Mouse (Mus musculus): ENCODE measurements around the gene Ung.
A peak's percentile ranks its signal among the peaks of the same experiment; 100 is the strongest.

Ung gene

DNA sequence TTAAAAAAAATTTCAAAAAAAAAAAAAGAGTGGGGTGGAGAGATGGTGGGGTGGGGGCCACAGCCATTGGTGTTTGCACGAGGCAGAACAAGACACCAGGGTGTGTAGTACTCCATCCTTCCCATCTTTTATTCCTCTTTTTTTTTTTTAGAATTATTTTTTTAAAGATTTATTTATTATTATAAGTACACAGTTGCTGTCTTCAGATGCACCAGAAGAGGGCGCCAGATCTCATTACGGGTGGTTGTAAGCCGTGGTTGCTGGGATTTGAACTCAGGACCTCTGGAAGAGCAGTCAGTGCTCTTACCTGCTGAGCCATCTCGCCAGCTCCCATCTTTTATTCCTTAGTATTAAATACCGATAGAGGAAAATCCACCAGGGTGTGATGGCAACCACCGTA lies 43.3 kb downstream of the Ung start:
- DNase-seq = no peak

DNA sequence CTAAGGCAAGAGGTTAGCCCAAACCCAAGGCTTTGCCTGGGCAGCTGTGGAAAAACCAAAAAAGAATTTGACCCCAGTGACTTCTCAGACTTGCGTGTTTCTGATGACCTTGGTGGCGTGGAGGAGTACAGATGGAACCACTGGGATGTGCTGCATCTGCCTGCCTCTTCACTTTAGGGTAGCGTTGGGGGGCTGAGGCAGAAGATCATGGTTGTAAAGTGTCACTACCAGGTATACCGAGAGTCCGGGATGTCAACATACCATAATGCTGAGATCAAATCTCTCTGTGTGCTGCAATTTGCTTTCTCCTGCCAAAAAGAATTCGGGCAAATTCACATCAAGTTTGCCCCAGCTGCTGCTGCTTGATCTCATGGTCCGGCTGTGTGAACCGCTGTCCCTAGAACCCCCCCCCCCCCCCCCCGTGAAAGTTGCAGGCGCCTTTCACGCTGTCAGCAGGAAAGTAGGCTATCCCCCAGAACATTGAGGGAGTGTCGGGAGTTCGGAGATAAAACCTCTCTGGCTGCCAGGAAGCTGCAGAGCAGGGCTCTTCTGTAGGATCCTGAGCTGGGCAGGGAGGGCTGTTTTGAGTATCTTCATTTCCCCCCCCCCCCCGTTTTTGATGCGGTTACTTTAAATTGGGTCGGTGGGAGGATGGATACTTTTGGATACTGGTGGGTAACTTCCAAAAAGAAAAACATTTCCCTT lies 43.8 kb downstream of the Ung start:
- DNase-seq = no peak

DNA sequence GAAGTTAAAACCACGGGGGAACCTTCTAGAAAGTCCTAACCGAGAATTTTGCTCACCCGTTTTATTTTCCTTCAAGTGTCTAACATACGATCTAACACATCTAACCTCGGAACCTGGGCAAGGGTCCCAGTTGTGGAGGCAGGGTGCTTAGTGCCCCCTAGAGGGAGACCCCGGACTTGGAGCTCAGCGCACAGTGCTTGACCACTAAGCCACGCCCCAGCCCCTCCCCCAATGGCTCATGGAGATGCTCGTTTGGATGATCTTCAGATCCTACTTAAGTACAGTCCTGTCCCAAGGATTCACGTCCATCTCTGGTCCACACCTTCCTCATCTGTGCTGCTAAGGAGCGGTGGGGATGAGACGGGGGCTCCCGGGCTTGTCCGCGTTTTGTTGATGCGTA lies 44.5 kb downstream of the Ung start:
- DNase-seq = peak; percentile 64

DNA sequence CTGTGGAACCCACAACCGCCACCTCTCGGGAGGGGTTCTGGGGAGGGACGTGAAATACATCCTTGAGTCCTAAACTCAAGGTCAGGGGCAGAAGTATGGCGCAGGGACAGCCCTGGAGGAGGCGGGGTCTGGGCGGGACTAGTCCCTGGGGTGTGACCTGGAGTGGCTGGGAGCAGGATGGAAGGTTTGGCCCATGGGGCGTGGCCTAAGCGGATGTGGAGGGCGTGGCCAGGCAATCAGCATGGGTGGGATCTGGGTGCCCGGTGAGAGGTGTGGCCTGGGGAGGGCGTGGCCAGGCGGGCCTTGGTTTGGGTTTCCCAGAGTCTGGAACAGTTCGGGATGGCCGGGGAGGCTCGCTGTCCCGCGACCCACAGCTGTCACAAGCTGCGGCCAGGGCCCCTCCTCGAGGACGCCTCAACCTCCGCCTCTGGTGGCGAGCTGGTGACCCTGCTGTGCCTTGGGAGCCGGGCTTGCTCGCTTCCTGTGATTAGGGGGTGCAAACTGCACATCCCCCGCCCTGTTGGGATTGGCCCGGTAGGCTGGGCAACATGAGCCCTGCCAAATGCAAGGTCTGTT lies 45.5 kb downstream of the Ung start:
- peak; percentile 98 for DNase-seq

DNA sequence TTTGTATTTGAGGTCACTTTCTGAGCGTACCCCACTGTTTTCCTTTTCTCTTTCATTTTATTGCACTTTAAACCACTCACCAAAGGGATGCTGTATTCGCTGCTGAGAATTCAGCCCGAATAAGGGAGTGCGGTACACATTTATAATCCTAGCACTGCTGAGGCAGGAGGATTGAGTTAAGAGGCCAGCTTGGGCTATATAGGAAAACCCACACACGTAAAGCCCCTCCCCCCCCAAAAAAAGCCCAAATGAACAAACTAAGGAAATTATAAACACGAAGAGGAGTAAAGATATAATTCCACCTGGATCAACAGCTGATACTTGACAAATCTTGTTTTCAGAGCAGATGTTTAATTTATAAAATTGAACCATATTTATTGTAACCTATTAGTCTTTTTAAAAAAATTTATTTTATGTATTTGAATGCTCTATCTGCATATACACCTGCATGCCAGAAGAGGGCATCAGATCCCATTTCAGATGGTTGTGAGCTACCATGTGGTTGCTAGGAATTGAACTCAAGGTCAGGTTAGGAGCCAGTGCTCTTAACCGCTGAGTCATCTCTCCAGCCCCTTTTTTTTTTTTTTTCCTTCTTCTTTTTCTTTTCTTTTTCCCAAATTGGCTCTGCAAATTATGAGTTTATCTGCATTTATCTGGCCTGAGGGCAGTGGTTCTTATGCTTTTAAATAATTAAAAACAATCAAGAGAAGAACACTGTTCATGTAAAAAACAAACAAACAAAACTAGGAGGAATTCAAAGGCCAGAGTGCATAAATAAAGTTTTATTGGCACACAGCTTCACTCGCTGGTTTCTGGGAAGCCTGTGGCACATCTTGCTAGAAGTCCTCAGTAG lies 46.6 kb downstream of the Ung start:
- no peak for DNase-seq

DNA sequence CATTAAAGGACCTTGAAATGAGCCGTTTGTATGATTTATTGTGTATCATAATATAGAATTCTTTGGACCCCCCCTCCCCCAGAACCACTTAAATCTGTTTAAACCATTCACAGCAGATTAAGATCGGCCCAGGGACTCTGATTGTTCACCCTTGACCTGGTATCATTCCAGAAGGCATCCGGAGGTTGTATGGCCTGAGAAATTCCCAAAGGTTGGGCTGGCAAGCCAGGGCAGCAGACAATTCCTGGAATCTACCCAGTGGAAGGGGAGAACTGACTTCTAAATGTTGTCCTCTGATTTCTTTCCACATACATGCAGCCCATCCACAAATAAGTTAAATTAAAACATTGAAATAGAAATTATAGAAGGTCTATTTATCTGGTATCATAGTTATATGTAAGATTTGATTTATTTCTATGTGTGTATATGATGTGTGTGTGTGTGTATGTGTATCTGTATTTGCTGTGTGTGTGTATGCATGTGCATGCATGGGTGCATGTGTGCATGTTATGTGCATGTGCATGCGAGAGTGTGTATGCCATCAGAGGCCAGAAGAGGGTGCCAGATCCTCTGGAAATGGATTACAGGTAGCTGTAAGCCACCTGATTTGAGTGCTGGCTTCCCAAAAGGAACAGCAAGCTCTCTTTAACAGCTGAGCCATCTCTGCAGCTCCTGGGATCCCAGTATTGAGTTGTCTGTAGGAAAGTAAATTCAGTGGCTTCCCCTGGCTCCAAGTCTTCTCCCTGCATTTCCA lies 48.0 kb downstream of the Ung start:
- DNase-seq = no peak

DNA sequence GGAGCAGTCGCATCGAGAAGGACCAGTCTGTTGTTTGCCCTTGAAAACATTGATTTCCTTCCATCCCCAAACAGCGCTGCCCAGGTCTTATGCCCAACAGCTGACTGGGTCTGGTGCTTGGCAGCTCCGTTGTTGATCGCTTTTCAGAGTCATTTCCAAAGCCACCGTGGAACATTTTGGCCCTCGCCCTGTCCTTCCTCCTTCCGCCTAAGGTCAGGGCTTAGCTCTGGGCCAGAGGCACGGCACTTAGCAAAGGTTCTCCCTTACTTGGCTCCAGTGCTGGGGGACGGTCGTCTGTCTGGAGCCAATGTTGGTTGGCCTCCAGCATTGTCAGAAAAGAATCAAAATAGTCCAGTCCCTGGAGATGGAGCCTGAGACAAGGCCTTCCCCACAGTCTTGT lies 49.4 kb downstream of the Ung start:
- no peak for DNase-seq

DNA sequence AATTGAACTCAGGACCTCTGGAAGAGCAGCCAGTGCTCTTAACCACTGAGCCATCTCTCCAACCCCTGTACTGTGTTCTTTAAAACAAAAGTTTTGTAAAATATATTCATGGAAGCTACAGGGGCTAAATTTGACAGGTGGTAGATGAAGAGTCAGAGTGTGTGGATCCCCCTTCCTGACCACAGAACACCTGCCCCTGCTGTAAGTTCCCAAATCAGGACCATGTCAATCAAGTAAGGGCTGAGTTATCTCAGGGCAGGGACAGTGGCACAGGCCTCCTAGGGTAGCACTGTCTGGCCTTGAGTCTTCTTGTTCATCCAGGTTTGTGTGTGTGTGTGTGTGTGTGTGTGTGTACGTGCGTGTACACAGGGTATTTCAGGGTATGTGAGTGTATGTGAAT lies 53.3 kb downstream of the Ung start:
- DNase-seq = no peak

DNA sequence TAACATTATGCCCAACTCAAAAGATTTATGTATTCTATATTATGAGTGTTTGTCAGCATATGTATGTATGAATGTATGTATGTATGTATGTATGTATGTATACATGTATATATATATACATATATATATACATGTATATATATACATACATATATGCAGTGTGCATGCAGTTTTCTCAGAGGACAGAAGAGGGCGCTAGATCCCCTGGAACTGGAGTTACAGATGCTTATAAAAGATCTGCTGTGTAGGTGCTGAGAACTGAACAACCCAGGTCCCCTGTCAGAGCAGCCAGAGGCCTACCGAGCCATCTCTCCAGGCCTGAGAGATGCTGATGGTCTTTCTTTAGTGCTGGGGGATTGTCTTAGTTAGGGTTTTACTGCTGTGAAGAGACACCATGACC lies 56.9 kb downstream of the Ung start:
- DNase-seq = no peak

All from kidney, postnatal 14 days (tissue).